Mouse (Mus musculus): ENCODE results near the gene Slc29a2. TPM values are rescaled to one million over a fixed set of nuclear protein-coding genes. Genes with fewer than 3 reads are reported as not detected.
"Not testable (repeated sequence)": the region's sequence is repeated elsewhere in the genome, so short reads cannot be mapped to it uniquely, and the experiment has no call there.

The Slc29a2 gene
- 1 to 10 TPM; 4.5 to 5.3 TPM for total RNA-seq (2021)
- long read RNA-seq, experiment 1, transcript Slc29a2-204 (12 exons, 2,619 nt): major isoform, 5 of 9 reads
- long read RNA-seq, experiment 1, partial matches to known transcripts: 3 of 9 reads
- long read RNA-seq, experiment 1, other reads (novel, unspliced or antisense): 1 of 9 reads
- long read RNA-seq, experiment 2, partial matches to known transcripts: 0 of 4 reads
- long read RNA-seq, experiment 2, other reads (novel, unspliced or antisense): 0 of 4 reads

DNA sequence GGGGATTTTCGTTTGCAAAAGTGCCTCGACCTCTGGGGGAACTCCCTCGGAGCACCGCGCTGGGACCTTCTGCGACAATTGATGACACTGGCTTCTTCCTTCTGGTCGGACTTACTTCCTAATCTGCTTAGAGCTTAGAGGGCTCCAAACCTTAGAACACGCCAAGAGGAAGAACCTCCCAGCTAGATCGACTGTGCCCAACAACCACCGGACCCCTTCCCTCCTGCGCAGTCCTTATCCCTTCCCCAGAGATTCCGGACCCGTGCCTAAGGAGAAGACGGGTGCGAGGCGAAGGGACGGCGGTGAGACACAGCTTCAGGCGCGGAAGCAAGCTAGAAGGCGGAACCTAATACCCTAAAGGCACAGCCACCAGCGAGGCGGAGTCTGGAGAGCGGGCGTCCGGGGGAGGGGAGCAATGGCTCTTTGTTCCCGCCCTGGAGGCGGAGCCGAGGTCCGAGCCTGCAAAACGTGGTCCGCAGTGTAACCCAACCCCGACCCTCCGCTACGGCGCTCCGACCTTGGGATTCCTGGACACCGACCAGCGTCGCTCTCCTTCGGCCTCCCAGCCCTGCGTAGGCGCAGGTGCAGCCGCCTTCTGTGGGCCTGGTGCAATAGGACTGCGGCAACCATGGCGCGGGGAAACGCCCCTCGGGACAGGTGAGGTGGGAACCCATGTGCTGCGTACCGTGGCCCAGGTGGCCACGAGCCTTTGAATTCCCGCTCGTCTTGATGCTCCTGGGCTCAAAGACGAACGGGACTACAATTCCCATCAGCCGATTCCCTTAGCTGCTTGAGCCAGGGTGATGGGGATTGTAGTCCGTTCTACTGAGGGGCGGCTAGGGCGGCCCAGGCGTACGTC is at the start of gene Slc29a2:
Slc29a2 (plus strand) TSS at position 240 of the 859 bp plus-strand sequence.
- peak; percentile 96 to 97 for DNase-seq

- DNase-seq: peak; percentile 22 to 62
Observed at GRCm38 (mm10) chr19:4981767-4982166, 41.9 kb upstream of the Slc29a2 start.

DNA sequence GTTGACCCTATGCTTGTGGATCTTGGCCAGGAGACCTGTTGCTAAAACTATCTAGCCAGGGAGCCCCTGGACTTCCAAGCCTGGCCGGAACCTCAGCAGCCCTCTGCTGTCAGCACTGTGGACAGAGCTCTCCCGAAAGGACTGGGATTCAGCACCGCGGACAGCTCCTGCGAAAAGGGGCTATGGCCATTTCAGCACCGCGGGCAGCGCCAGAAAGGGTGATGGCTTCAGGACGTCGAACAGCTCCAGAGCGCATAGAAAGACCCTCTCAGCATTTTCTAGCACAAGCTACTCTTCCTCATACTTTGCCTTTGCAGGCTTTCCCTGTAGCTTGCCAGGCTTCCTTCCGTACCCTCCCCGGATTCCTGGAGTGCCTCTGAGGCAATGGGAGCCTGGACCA is 34.6 kb upstream of the Slc29a2 start:
- DNase-seq: peak; percentile 94 to 95

GRCm38 (mm10) chr19:4989434-4990255 is 34.0 kb upstream of the Slc29a2 start:
- no peak for DNase-seq

GRCm38 (mm10) chr19:4990256-4990625 is 33.4 kb upstream of the Slc29a2 start, which contains the start of gene Npas4:
Gene Npas4, minus strand, starts transcription at chr19:4990316.
- no peak for DNase-seq

GRCm38 (mm10) chr19:4990716-4991115 is 32.9 kb upstream of the Slc29a2 start:
- no peak for DNase-seq

DNA sequence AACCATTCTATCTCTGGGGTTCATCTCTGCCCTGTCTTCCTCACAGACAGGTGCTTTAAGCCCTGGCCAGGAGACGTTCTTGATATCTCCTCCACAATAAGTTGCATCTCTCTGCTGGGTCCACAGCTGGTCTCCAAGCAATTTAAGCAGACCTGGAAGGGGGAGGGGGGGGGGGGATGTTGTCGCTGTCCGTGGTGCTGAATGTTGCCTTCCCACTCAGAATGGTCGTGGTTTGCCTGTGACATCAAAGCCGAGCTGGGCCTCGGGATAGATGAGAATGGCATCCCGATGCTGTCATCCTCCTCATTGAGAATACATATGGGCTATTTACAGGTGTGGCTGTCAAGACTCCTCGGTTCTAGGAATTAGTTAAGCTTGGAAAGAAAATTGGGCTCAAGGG is 31.3 kb upstream of the Slc29a2 start:
- DNase-seq: no peak

GRCm38 (mm10) chr19:4992904-4993303 is 30.8 kb upstream of the Slc29a2 start:
- DNase-seq: peak; percentile 85 to 92

- no peak for DNase-seq
Observed at GRCm38 (mm10) chr19:4994043-4994442, 29.6 kb upstream of the Slc29a2 start.

GRCm38 (mm10) chr19:4999445-5000140 is 24.1 kb upstream of the Slc29a2 start:
- DNase-seq: no peak

DNA sequence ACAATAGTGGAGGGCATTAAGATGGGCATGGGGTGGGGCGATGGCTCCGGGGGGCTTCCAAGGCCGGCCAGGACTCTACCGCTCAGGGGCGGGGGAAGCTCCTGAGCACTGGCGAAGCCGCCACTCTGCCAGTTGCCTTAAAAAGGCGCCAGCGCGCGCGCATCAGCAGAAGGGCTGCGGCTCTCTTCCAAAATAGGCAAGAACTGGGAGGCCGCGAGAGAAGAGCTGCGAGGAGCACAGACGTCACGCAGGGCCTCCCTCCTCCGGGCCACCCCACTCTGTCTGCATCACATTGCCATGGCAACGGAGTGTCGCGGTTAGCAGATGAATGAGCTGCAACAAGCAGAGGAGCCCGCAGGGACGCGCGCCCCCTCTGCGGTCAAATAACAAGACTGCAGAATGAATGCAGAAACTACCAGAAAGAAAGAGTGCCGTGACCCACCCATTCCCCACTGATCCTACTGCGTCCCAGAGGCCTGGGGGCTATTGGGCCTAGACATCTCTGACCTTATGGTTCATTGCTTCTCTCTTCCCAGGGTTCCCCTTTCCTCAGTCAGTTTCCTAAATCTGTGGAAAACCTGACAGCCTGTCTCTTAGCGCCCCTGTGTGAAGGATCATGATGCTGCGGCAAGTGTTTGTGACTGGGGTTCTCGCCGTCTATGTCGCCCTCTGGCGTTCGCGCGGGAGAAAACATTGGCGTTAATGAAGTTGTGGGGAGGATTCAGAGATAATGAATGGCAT is 21.8 kb upstream of the Slc29a2 start:
- peak; percentile 83 to 84 for DNase-seq

DNA sequence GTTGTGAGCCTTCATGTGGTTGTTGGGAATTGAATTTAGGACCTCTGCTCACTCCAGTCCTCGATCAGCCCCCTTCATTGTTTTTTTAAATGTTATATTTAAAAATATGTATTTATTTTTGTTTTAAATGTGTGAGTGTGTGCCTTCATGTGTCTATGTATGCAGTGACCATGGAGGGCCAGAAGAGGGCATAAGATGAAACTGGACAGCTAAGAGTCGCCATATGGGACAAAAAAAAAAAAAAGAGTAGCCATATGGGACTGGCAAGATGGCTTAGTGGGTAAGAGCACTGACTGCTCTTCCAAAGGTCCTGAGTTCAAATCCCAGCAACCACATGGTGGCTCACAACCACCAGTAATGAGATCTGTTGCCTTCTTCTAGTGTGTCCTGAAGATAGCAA is 20.0 kb upstream of the Slc29a2 start:
- not testable (repeated sequence) for DNase-seq

DNA sequence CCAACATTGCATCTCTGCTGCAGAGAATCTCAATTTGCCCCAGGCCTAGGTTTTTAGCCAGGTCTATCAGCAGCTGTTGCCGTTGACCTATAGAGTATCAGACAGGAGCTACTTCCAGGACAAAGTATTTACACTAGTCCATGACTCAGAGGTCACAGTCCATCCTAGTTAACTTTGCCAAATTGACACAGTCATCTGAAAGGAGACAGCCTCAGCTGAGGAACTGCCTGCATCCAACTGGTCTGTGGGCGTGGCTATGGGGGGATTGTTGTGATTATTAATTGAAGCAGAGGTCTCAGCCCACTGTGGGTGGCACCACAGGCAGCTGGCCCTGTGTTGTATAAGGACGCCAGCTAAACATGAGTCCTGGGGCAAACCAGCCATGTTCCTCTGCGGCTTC is 18.7 kb upstream of the Slc29a2 start:
- no peak for DNase-seq

- no peak for DNase-seq
Observed at GRCm38 (mm10) chr19:5013138-5013537, 10.5 kb upstream of the Slc29a2 start.

- peak in 1 of 2 experiments; percentile 57 for DNase-seq
Observed at GRCm38 (mm10) chr19:5014961-5015398, 8.7 kb upstream of the Slc29a2 start.

DNA sequence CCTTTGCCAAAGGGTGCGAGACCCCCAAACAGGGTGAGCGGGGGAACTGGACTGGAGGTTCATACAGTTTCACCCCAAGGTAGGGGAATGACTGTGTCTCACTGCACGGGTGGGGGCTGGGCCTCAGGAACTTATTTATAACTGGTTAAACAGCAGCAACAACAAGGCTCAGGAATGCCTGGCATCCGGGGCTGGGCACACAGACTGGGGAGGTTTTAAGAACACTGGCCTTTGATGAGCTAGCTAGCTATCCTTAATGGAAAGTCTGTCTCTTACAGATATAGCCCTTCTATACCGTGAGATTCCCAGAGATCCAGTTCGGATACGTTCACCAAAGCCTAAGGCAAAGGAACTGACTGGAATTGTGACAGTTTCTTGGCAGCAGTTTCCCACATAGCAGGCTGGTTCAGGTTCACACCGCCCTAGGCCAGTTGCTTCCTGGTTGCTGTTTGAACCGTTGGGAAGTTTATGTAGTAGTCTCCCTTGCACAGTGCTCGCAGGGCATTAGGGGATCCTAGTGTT is 7.4 kb upstream of the Slc29a2 start:
- no peak for DNase-seq

DNA sequence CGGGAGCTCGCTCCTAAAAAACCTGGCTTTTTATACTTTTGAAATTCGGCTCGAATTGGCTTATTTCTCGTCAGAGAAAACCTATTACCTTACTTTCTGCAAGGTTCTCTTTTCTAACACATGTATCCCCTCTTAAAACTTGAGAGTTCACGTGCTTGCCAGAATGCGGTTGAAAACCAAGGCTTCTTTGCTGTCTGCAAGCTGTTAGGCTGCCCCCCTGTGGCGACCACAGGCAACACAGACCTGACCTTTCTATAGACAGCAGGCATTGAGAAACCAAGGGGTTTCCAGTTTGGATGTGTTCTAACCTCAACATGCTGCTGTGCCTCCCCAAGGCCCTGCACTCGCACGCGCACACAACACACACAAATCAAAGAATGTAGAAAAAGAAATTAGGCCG is 6.9 kb upstream of the Slc29a2 start:
- DNase-seq: peak; percentile 71 to 85

- no peak for DNase-seq
Observed at GRCm38 (mm10) chr19:5017611-5018010, 6.0 kb upstream of the Slc29a2 start.

GRCm38 (mm10) chr19:5018191-5018590 is 5.5 kb upstream of the Slc29a2 start:
- DNase-seq: no peak

DNA sequence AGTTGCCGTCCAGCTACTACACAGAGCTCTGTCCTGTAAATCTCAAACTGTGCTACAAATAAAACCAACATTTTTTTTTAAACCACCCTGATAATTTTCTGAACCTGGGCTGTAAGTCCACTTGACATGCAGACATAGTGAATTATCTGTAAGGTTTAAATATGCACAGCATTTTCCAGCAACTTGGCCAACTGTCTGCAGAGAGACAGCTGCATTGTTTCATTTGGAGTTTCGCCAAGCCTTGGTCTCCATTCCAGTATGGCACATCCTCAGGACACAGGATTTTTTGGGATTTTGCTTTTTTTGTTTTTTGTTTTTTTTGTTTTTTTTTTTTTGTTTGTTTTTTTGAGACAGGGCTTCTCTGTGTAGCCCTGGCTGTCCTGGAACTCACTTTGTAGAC is 2.2 kb upstream of the Slc29a2 start:
- DNase-seq: no peak

DNA sequence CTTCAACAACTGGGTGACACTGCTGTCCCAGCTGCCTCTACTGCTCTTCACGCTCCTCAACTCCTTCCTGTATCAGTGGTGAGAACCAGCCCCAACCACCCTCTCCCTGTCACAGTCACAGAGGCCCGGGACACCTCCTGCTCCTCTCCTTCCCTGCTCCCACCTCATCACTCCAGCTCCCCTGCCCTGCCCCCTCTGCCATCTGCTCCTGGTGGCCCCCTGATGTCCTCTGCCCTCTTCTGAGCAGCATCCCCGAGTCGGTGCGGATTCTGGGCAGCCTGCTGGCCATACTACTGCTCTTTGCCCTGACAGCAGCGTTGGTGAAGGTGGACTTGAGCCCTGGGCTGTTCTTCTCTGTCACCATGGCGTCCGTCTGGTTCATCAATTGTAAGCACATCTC is 2.5 kb downstream of the Slc29a2 start:
- DNase-seq: no peak

All from adrenal gland, postnatal 36 days (tissue).